Mouse (Mus musculus) layer of hippocampus, adult 9-11 months (tissue): ENCODE results near the gene Slc25a21.
A peak's percentile ranks its signal among the peaks of the same experiment; 100 is the strongest.

Experiments
- DNase-seq: peaks from one replicate; pipeline ENCODE4 v3.0.0; 2022

The Slc25a21 gene

DNA sequence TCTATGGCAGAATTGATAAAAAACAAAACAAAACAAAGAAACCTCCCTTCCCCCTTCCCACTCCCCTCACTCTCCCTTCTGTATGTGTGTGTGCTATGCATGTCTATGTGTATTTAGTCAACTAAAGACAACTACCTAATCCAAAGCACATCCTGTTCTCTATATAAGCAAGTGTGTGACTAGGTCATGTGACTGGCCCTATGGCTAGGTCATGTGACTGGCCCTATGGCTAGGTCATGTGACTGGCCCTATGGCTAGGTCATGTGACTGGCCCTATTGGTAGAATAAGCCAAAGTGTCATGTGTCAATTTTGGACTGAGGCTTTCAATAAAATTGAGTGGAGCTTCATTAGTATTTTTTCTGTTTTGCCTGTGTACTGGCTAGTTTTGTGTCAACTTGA lies 324.1 kb downstream of the Slc25a21 start:
- DNase-seq: no peak

DNA sequence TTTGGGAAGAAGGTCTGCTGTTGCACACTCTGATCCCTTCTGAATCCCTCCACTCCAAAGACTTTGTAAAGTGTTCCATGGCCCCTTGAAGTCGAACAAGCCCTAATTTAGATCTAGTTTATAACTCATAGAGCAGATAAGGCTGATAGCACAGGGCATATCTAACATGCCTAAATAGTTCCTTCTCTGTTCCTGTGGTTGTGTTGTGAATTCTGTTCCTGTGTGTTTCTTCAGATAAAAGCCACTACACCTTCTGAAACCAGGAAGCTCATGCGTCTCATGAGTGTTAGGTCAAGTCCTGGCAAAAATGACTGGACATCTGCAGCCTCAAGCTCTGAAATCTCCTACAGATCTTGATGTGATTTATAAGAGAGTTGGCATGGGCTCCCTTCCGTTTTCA lies 326.7 kb downstream of the Slc25a21 start:
- DNase-seq: no peak

DNA sequence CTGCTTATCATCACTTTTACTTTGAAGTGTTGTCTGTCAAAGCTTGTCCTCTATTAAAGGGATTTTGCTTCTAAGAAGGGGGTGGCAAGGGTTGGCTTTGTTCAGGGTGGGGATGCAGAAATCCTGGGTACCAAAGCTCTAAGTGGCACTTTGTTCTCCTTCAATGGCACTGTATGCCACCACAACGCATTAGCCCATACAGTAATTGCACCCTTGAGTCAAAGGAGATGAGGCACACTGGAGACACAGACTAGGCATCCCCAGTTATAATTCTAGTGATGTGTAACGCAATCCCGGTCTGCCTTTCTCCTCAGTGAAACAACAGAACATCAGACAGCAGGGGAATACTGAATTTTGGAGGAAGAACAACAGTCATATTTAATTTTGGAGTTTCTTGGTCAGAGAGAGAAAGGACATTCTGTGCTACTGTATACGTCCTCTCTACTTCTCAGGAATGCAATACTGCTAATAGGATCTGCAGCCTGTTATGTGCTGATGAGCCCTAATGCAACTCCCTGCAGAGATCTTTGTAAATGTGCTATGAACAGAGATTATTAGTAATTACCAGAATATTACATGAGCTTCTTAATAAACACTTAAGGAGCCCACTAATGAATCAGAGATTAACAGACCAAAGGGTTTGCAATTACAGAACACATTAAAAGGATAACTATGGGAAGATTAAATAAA lies 333.3 kb downstream of the Slc25a21 start:
- no peak for DNase-seq

DNA sequence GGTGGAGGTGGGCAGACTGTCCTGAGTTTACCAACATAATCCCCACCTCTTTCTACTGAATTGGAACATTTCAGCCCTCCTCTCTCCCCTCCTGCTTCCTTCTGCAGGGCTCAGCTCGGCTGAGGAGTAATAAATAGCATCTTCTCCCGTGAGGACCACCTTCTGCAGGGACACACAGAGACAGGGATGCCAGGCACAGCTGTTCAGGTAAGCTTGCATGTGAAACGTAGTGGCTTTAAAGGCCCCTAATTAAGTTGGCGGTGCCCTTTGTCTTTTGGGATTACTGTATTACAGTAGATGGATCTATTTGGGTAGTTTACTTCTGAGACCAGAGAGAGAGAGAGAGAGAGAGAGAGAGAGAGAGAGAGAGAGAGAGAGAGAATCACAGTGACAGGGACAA lies 344.6 kb downstream of the Slc25a21 start:
- no peak for DNase-seq

DNA sequence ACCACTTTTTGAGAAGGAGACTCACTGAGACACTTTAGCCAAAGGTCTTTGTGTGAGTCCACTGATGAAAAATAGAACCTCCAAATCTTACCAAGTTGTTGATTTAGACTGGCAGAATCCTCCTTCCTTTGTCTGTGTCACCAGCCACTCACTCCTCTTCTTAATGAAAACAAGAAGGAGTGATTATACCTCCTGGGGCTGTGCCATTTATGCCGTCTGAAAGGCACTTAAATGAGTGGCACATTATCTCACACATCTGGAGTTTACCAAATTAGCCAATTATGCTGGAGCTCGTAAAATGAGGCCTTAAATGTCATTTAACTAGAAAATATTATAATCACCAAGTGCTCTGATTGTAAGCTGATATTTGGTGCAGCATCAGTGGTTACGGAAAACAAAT lies 345.8 kb downstream of the Slc25a21 start:
- DNase-seq: no peak

DNA sequence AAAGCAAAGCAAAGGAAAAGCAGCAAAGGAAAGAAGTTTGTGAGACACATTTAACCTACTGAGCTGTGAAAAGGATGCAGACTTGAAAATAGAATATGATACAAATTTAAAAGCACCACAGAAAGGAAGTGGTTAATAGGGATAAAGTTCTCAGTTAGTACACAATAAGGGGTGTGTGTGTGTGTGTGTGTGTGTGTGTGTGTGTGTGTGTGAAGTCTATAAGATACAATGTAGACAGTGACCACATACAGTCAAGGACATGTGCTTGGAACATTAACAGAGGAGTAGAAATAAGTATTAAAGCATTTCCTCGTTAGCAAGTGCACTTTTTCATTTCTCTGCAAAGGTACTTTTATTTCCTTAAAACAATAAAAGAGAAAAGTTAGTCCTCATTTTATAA lies 367.3 kb downstream of the Slc25a21 start:
- no peak for DNase-seq

DNA sequence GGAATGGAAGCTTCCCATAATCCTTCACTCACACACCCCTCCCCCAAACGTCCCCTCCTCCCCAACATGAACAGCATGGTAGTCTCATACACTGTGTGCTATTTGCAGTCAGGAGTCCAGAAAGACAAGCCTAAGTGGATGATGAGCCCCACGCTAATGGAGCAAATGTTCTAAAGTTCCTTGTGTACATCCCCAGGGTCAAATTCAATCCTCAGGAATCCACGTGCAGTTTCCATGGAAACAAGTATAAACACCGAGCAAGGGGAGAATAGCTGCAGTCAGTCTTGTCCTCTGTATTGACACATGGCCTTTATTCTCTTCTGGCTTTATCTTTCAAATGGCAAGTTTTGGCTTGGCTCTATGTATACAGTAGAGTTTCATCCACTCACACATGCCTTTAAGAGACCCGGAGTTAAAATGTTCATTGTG lies 367.8 kb downstream of the Slc25a21 start:
- DNase-seq: no peak

DNA sequence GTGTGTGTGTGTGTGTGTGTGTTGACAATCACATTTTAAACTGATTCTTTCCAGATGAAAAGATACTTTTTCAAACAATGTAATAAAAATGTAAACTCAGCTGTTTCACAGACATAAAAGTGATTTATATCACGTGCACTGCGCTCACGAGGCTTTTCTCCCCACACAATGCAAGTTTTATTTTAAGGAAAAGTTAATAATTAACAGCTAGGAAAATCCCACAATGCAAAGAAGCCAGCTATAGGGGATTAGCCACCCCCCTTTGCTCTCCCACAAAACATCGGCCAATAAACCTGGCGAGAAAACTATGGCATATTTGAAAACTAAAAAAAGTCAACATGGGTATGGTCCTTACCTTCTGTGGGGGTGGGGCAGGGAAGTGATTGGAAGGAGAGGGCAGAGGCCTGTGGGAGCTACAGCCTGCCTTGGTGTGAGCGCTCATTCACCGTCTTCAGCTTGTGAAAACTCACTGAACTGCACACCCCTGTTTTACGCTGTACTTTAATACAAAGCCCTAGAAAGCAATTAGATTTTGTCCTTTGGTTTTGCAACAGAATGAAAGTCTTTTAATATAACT lies 369.4 kb downstream of the Slc25a21 start:
- DNase-seq: no peak

DNA sequence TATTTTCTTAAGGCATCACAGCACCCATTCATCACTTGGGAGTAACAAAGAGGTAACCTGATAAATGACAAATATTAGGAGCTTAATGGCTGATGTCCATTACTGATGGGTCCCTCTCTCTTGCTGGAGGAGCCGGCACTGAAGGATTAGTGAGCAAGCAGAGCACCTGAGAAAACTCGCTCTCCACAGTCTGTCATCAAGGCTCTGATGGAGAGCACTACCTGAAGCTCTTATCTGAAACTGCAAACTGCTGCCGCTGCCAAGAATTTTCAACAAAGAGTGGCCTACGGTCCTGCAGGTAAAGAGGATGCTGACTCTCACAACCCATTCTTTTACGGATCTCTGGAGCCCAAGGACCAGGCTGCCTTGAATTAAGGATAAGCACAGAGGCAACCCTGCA lies 372.6 kb downstream of the Slc25a21 start:
- no peak for DNase-seq

DNA sequence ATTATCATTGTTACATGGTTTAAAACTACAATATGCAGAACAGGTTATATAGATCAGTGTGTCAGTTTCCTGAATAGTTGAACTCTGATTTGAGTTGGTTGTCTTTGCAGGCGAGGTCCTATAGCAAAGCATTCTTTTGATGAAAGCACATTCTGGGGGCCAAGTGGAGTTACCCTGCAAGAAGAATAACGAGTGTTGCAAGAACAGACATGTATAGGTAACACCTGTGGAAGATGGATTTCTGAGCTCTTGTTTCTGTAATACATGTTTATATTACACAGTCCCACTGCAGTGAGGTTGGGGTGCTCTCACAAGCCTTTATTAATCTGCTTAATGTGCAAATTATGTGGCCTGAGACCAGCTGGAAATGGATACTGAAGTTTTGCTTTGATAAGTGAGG lies 375.1 kb downstream of the Slc25a21 start:
- DNase-seq: no peak

DNA sequence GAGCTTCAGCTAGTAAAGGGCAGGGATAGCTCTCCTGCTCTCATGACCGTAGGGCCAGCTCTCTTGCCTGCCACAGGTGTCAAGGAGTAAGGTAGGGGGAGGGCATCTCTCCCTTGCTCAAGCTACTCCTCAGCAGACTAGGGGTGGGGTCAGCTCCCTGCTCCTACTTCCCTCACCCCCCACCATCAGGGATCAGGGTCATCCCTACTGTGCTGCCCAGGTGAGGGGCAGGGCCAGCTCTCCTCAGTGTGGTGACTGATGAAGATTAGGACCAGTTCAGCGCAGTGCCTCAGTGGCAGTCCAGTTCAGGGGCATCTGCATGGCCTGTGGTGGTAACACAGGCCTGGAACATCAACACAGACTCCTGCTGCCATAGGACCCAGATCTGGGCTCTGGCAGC lies 376.7 kb downstream of the Slc25a21 start:
- no peak for DNase-seq

DNA sequence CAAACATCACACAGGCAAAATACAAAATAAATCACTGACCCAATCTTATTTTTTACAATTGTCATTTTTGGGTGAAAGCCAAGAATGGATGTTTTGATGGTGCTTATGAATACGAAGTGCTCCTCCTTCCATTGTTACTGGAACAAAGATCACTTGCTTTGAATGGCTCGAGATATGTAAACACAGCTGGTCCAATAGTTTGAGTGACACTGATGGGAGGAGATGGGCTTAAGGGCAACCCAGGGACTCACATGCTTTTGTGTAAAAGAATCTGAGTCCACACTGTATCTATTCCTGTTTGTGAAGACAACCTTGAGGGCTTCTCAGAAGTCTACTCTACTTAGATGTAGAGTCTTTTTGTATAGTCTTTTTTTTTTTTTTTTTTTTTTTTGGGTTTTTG lies 389.8 kb downstream of the Slc25a21 start:
- no peak for DNase-seq

DNA sequence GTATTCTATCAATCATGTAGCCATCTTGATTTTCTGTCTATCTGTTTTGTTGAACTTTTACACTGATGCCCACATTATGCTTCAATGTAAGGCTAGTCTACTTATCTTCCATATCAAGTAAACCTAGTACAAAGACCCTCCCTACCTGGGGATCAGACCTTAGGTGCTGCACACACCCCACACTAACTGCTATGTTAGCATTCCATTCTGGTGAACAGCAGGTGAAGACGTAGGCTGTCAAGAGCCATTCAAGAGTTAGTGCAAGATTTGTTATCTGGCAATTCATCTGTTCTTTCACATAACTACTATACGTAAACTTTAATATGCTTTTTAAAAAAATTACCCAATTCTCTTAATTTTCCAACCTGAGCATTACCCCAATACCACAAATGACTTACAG lies 390.2 kb downstream of the Slc25a21 start:
- DNase-seq: no peak

DNA sequence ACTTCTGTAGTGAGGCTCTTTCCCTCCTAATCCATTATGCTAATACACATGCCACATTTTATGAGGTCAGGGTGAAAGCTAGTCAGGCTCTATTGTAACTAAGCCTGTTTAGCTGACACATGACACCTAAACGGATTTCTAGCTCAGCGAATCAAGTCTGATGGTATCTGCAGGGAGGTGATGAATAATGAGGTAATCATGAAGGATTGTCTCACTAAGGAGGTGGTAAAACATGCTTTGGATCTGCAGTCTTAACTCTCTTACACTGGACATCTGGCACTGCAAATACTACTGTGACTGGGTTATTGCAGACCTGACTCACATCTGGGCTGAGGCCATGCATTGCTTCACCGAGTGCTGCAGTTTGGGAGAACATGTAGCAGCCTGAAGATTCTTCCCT lies 392.8 kb downstream of the Slc25a21 start:
- DNase-seq: no peak

DNA sequence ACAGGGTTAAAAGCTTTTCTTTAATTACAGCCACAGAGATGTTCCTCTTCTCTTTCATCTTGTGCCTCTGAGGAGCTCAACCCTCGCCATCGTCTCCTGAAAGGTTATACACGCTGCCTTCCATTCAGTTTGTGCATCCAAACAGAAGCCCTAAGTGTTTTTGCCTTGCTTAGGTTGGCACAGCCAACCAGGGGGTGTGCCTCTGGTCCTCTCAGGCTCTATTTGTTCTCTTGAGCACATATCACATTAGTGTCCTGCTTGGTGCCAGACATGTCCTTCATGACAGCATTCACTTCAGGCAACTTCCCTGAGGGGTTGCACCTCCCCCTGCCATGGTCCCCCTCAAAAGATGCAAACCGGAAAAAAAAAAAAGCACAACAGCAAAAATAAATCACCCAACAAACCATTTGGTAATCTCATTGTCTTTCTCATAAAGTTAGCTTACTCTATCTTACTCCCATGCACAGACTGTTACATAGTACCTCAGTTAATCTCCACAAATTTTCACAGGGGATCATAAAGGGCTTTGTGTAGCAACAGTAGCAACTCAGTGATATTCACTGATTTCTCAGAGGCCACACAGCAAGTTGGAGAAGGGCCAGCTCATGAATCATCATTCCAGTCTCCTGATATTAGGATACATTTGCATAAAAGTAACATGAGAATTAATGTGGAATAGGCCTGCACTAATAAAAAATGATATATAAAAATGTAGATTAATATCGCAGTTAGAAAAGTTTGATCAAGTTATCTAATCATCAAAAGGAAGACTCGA lies 398.4 kb downstream of the Slc25a21 start:
- DNase-seq: no peak

DNA sequence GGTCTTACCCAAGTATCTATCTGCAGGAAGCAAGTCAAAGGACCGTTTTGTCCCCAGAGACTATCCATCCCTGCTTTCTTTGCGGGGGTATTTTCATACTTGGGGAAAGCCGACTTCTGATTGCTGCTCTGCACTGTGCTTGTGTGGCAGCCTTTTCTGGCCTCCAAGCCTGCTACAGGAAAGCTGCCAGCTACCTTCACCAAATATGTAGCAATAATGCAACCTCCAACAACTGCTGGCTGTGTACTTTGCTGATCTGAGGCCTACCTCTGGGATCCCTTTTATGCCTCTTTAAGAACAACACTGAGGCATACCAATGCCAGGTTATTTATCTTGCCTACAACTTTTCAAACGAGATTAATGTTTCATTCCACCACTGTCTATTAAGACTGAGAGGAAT lies 408.0 kb downstream of the Slc25a21 start:
- DNase-seq: no peak

DNA sequence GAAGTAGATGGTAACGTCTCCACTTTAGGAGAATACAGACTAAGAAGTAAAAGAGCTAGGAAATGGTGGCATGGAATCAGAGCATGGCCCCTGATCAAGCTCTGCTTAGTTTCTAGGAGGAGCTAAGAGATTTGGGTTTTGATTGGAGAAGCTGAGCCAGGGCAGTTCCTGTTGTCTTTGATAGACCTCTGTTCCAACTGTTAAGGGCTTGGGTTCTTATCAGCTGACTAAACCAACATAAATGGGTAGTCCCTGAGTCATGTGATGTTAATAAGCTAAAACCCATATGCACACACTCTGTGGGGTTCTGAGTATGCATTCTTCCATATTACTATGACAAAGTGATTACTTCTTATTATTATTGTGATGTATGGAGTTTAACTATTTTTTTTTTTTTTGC lies 412.0 kb downstream of the Slc25a21 start:
- no peak for DNase-seq

DNA sequence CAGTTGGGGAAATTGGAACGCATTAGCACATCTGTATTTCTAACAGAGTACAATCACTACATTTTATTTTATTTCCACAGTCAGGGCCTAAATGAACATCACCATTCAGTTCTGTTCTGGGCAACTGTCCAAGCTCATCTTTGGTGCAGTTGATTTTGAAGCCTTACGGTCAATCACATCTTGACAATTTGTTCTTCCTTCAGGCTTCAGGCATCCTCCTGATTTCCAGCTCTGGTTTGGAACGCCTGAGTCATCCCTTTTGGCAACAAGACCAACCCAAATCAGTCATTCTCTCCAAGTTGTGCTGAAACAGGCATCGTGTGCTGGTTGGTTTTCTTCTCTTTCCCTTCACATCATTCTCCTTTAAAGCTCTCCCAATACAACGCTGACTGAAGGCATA lies 416.1 kb downstream of the Slc25a21 start:
- peak; percentile 40 for DNase-seq

DNA sequence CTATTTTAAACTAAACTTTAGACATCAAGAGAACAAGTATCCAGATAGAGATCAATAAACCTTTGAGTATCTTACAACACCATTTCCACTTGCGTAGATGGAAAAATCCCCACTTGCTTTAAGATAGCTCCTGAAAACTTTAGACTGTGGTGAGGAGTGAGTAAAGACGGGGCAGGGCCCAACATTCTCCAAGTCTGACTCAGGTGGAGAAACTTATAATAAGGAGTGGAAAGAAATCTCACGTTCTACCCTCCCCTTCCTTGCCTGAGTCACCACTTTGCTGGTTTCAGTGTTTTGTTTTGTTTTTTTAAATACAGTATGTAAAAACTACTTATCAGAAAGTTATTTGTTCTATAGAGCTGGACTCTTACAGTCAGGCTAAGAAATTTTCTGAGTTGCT lies 417.7 kb downstream of the Slc25a21 start:
- DNase-seq: no peak

DNA sequence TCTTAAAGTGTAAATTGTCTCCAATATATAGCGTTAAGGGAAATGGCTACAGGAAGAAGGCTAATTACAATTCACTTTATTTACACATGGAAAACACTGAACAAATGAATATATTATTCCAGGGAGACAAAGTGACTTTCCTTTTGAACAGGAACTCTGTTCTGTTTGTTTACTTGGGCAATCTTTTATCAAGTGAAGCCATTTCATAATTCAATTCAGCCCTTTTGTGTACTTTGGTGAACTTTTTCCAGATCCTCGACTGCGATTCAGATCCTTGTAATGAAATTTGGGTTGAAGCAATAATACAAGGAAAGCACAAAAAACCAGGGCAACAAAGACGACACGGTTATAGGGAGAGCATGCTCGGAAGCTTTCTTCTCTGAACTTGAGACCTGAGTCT lies 423.3 kb downstream of the Slc25a21 start:
- DNase-seq: no peak

DNA sequence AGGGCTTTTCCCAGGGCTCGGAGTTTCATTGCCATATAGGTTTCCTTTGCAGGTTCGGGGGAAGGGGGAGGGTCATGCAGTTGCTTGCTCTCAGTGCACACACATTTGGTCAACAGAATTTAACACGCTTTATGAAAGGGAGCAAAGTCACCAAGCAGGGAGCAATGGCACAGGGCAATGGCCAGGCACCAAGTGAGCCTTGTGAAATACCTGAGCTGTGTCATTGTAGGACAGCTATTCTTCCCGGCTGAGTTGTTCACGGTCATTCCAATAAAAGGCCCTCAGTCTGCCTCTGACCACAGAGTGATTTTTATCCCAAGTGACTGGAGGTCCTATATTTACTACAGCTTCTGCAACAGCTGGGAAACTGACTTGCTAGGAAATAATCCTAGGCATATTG lies 427.9 kb downstream of the Slc25a21 start:
- DNase-seq: no peak

DNA sequence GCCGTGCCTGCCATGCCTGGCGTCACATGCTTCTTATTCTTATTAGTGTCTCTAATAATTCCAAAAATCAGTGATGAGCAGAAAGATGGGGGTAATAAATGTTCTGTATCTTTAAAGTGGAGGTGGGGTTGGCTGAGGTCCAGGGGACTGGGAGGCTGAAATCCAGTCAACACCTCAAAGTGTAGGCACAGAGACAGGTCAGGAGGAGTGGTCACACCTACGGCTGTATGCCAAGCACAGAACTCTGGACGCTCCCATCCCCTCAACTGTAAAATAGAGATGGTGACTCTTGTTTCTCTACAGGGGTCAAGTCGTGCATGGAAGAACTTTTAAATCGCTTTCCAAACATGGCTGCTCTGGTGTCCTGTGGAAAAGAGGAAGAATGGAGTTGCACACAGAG lies 429.8 kb downstream of the Slc25a21 start:
- DNase-seq: no peak

DNA sequence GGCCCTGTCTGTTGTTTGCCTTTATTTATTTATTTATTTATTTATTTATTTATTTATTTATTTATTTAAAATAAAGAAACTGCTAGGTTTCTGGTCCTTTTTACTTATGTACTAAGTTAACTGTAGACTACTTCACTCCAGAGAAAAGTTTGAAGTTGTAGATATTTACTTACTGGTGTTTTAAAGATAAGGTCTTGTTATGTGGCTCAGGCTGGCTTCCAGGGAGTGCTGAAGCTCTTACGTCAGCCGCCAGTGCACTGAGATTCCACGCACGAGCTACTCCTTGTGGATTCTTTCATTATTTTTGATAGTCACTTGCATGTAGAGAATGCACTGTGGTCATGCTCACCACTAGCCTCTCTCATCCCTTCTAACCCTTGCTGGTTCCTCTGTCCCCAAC lies 460.2 kb downstream of the Slc25a21 start:
- no peak for DNase-seq

DNA sequence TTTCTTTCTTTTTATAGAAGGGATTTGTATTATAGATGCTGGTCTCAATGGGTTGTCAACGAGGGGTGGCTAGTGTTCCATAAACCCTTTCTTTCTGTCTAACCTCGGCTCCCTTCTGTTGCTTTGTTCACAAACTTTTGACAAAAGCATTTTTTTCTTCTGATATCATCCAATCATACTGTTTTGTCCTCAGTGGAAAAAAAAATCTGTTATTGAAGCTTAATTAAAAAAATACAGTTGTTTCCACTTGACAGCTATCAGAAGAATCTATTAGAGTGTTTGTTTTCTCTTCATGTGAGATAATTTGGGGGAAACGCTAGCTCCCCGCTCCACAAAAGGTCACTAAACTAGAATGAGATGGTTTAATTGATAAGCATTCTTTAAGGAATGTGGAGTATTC lies 469.6 kb downstream of the Slc25a21 start:
- DNase-seq: no peak

DNA sequence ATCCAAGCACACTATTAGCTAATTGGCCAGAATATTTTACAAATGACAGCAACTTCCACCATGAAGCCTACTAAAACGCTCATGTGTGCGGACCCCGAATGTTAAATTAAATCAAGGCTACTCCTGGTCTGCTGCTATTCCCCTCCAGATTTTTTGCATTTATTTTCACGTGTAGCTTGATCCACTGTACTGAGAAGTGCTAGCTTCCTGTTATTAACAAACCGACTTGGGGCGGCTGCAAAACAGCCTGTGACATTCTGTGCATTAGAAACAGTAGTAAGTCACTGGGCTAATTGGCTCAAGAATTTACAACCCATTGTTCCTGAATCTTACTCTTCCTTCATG lies 478.6 kb downstream of the Slc25a21 start:
- DNase-seq: no peak
